Mouse (Mus musculus) spleen, adult 2 months (tissue): ENCODE measurements around the gene Lrrc4c.

Experiments
- CTCF ChIP-seq: fragments of 200-500 bp; IDR thresholded peaks from 2 replicates; pipeline ENCODE4 v1.5.1; 2011; ENCODE audit warnings: mild to moderate bottlenecking, inconsistent platforms; ENCODE audit not compliant: insufficient read depth, insufficient read length, insufficient replicate concordance; ENCODE audit errors: extremely low read depth
- POLR2A ChIP-seq: fragments of 200-500 bp; IDR thresholded peaks from 2 replicates; pipeline ENCODE4 v1.6.1; 2011; ENCODE audit warnings: low read depth, low read length, inconsistent platforms

DNA sequence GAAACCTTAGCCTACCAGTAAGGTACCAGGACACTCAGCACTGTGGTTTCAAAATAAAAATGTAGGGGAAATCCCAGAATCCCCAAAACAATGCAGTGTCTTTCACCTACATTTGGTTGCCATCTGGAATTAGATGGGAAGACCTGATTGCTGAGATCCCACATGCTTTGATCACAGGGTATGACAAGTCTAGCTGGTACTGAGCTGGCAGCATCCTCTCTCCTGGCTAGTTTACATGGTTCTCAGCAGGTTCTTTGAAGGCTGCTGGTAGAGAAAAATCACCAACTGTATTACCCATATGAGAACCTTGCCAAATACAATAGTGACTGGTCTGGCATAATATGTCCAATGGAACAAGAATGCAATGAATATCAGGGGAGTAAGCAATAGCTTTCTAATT lies 405.4 kb downstream of the Lrrc4c start:
- no peak for TF ChIP-seq POLR2A
- TF ChIP-seq CTCF = no peak
